Mouse (Mus musculus) heart, adult 11 months (tissue): Measurements from ENCODE around the gene Cacnb4.

ENCODE experiments used
- DNase-seq: peaks from one replicate; pipeline ENCODE4 v3.0.0; 2022

Gene Cacnb4

DNA sequence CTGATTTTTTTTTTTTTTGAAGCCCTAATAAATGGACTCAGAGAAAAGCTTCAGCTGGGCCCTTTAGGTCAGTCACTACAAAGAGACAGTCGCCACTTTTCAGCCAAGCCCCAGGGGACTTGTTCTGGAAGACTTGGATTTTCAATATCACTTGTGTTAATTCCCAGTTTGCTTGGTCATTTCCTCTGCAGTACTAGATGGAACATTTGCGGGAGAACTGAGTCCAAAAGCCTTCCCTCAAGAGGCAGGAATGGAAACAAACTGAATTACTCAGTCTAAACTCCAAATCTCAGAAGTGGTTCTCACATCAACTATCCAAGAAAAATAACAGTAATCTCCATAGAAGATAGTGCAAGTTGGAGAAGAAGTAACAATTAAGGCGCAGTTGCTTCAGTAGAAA is 109.2 kb downstream of the Cacnb4 start:
- DNase-seq = peak; percentile 97

GRCm38 (mm10) chr2:52563277-52563676 is 113.4 kb downstream of the Cacnb4 start:
- peak; percentile 87 for DNase-seq

GRCm38 (mm10) chr2:52562356-52562755 is 114.3 kb downstream of the Cacnb4 start:
- DNase-seq = peak; percentile 58

DNA sequence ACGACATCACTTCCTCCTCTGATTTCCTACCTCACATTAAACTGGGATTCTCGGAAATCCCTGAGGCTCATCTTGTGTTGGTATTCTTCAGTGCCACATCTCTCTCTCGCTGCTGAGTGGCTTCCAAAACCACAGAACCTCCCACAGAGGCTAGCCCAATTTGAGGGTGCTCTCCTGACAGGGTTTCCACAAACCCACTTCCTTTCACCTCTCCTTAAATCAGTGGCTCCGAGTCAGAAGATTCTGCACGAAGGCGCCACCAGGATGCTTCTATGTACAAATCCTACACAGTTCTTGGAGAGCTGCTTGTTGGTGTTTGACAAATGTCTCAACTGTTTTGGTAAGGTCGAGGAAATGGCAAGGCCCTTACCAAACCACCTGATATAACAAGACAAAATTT is 115.5 kb downstream of the Cacnb4 start:
- DNase-seq = peak; percentile 66

GRCm38 (mm10) chr2:52560266-52560665 is 116.4 kb downstream of the Cacnb4 start:
- peak; percentile 61 for DNase-seq

- peak; percentile 96 for DNase-seq
Observed at GRCm38 (mm10) chr2:52558411-52558810, 118.2 kb downstream of the Cacnb4 start.

DNA sequence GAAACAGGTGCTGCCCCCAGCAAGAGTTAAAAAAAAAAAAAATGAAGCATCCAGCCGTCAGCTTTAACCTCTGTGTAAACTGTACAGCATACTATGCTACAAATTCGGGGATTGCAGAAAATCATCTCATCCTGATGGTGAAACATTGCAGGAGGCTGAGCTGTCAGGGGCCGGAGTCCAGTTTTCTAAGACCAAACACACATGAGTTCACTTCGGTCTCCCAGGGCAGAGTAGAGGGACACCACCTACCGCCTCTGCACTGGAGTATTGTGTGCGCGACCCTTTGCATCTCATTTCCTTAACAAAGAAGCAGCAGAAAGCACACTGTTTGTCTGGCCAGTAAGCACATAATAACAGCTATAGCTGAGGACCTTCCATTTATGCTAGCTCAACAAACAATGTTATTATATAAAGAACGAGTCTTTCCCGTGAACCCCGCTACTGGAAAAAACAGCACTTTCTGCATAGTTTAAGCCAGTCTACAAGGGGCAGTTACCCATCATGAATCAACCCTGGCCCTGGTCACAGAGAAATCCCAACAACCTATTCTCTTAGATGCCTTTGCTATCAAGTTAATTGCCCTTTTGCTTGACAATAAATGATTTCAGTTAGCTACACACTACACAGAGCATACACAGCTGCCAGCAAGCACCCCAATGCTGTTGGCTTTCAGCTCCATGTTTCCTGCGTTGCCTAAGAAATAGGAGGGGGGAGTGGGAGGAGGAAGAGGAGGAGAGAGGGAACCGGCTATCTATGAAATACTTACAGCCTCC is 118.9 kb downstream of the Cacnb4 start:
- peak; percentile 92 for DNase-seq

DNA sequence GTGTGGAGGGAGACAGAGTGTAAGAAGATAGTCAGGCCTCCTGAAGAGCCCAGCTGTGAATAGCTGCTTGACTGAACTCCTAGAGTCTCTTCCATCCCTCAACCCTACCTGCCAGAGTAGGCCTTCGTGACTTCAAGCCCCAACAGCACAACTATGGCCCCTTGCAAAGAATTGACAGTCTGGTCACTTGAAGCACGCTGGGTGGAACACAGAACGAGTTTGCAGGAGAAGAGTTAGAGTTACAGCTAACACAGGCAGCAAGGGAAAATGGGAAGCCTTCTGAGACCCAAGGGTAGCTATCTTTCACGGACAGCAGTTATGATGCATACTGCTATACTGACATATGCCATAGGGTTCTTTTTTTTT is 119.7 kb downstream of the Cacnb4 start:
- DNase-seq = no peak

- no peak for DNase-seq
Observed at GRCm38 (mm10) chr2:52556298-52556960, 120.2 kb downstream of the Cacnb4 start.

- DNase-seq = peak; percentile 65
Observed at GRCm38 (mm10) chr2:52548401-52548800, 128.2 kb downstream of the Cacnb4 start.

DNA sequence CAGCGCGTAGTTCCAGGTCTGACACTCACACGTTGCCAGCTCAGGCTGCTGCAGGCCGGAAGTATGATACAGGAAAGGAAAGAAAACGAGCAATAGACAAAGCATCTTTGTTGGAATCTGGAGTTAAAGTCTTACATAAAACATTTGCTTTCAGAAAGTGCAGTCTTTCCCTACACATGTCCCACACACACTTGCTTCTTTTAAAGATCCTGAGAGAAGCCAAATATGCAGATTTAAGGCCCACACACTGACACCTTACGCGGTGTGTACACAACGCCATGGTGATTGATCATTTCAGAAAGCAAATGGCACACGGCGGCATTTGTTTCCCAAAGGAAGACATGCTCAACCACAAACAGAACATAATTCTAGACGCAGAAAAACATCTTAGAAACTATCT is 129.3 kb downstream of the Cacnb4 start:
- DNase-seq = peak; percentile 68

DNA sequence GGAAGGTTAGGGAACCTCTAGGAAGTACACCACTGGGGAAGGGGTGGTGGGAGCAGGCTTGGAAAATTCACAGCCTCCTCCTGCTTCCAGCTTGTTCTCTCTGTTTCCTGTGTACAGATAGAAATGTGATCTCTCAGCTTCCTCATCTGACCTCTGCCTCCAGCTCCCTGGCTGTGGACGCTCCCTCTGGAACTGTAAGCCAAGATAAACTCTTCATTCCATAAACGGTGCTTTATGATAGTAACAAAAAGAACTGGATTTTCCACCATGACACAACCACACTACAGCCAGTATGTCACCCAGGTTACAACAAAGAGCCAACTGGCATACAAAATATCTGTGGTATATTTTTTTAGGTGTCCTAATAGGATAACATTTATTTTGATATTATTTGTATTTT is 132.1 kb downstream of the Cacnb4 start:
- DNase-seq = peak; percentile 86

DNA sequence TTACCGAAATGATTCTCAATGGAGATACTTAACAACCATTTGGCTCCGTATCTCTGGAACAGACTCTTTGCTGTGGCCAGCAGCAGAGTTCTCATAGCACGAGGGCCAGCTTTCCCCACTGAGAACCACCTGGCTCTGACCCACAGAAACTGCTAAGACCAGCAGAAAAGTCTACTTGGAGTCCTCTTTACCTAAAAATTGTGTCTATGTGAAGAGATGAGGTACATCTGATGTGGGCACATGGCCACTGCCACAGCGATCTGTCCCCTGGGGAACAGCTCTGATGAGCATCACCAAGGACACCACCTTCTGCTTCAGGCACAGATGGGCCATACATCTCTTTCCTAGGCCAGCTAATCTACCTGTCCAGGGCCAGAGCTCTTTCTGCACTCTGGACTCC is 135.6 kb downstream of the Cacnb4 start:
- DNase-seq = peak; percentile 74

DNA sequence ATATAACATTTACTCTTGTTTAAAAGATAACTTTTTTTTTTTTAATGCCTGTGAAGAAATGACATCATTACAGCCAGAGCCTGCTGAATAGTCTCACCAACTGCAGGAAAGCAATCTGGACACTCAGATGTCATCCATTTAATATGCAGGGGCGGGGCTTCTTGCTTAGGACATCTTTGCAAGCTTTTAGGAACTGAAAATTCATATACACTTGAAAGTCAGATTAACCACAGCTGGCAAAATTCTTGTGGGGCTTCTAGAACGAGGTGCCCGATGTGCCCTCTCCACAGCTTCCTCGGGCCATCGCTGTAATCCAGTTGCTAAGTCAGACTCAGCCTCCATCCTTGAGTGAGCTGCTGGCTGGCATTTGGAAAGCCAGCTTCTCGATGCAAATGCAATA is 137.3 kb downstream of the Cacnb4 start:
- peak; percentile 76 for DNase-seq

GRCm38 (mm10) chr2:52537645-52538044 is 139.0 kb downstream of the Cacnb4 start:
- peak; percentile 85 for DNase-seq

DNA sequence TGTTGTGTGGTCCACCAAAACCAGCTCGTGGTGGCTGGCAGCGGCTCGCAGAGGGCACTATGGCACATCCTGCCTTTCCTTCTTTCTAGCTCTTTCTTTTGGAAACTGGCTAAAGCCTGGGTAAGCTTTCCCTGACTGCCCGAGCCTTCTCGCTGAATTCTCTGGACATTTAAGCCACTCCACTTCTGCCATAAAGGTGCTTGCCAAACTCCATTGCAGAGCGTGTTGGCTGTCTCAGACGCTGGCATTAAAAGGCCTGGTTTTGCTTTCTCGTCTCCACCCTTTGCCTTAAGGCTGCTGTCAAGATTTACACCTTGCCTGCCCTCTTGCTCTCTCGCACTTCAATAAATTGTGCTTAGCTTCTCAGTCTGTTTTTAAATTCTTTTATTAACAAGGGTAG is 139.5 kb downstream of the Cacnb4 start:
- peak; percentile 64 for DNase-seq

- DNase-seq = peak; percentile 91
Observed at GRCm38 (mm10) chr2:52536511-52536910, 140.1 kb downstream of the Cacnb4 start.

DNA sequence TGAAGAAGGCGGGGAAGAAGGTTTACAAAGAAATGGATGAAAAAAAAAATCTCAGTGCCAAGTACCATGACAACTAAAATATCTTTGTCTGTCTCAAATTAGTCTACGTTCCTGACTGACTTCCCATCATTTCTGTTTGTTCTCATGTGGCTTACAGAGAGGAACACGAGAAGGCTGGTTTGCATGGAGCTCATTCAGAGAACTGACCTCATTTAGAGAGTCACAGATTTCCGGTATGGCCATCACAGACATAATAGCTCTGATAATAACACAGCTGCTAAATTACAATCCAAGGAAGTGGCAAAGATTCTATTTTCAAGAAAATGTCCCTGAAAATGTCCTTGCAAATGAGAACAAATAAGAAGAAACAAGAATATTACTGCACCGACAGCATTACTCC is 142.9 kb downstream of the Cacnb4 start:
- DNase-seq = peak; percentile 91

DNA sequence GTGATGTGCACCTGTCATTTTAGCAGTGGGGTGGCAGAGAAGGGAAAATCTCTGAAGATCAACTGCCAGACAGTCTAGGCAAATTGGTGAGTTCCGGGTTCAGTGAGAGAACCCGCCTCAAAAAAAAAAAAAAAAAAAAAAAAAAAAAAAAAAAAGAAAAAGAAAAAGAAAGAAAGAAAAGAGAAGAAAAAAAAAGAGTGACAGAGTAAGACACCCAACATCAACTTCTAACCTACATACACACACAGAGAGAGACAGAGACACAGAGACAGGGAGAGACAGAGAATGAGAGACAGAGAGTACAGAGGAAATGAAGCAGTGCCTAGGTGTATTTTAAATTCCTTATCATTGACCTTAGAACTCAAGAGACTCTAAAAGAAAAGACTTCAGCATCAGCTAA is 146.1 kb downstream of the Cacnb4 start:
- DNase-seq = no peak

GRCm38 (mm10) chr2:52529245-52529644 is 147.4 kb downstream of the Cacnb4 start:
- peak; percentile 66 for DNase-seq

- DNase-seq = peak; percentile 91
Observed at GRCm38 (mm10) chr2:52525876-52526592, 150.6 kb downstream of the Cacnb4 start.

GRCm38 (mm10) chr2:52523056-52523715 is 153.4 kb downstream of the Cacnb4 start:
- no peak for DNase-seq

DNA sequence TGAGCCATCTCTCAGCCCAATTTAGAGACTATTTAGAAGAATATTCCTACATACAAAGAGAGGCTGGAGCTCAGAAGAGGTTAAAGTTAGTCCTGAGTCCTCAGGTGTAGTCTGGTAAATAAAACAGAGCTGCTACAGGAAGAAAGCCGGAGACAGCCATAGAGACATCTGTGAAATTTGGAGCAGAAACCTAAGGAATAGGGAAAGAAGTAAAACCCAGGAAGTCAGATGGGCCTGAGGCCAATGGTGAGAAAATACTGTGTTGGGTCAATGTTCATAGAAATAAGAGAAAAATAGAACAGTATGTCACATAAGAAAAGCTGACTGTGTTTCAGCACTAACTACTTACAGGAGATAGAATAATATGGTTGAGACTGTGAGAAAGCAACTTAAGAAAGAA is 155.6 kb downstream of the Cacnb4 start:
- DNase-seq = no peak
